10 mouse cellular contexts compared by ENCODE assay signal in genomic region chr5:113041567-113042071, GRCm38 (mm10). TPM values are rescaled to one million over a fixed set of nuclear protein-coding genes. Genes with fewer than 3 reads are reported as not detected.
DNase-seq lines count a peak whose midpoint lies in the region; ATAC-seq and TF ChIP-seq lines count a peak whose summit lies in the region.
"Had no signal": no experiment of that assay in that cellular context is flagged by ENCODE, and none has a peak within 500 bp of the region (broad histone marks: within the 10 kb centered on the region; RNA-seq: fewer than 3 reads in every experiment).

No protein-coding gene starts in this region.

- no peaks in the 10 kb centered on the region for H3K4me1 ChIP-seq in kidney, adult 2 months (ENCODE audit: control insufficient read depth, insufficient read depth, low read length)
- peaks cover 30% of the 10 kb centered on the region for H3K4me1 ChIP-seq in limb, embryonic 10.5 days
- H3K4me1 ChIP-seq in neural tube, embryonic 11.5 days (ENCODE audit: control insufficient read depth, insufficient read depth, low read length), result peaks cover 5% of the 10 kb centered on the region
- H3K4me1 ChIP-seq in liver, postnatal 0 days (ENCODE audit: insufficient read depth), result no peaks in the 10 kb centered on the region

- no peak overlapping the region for H3K4me2 ChIP-seq in neural tube, embryonic 11.5 days (ENCODE audit: low read depth)
- H3K4me2 ChIP-seq in liver, postnatal 0 days (ENCODE audit: low read depth, low read length), result no peak overlapping the region

- no peak for TF ChIP-seq EP300 in liver, postnatal 0 days (IDR thresholded peaks at IDR 0.05; ENCODE audit: low read depth)

- no peaks in the 10 kb centered on the region for H3K36me3 ChIP-seq in kidney, adult 2 months (ENCODE audit: control insufficient read depth, insufficient read depth, low read length)
- H3K36me3 ChIP-seq in limb, embryonic 10.5 days, result no peaks in the 10 kb centered on the region
- H3K36me3 ChIP-seq in neural tube, embryonic 11.5 days (ENCODE audit: control insufficient read depth, insufficient read depth, low read length), result no peaks in the 10 kb centered on the region
- no peaks in the 10 kb centered on the region for H3K36me3 ChIP-seq in liver, postnatal 0 days (replicated peaks; ENCODE audit: insufficient read depth, low read length)

- no peak overlapping the region for H3K9ac ChIP-seq in neural tube, embryonic 11.5 days (ENCODE audit: low read length)
- H3K9ac ChIP-seq in liver, postnatal 0 days (replicated peaks), result no peak overlapping the region

- H3K9me3 ChIP-seq in limb, embryonic 10.5 days (replicated peaks), result no peaks in the 10 kb centered on the region
- no peaks in the 10 kb centered on the region for H3K9me3 ChIP-seq in neural tube, embryonic 11.5 days (ENCODE audit: control insufficient read depth, low read length)
- no peaks in the 10 kb centered on the region for H3K9me3 ChIP-seq in liver, postnatal 0 days (ENCODE audit: low read length)

- DNase-seq in adrenal gland, postnatal 14 days, result peak; percentile 84
- peak; percentile 63 for DNase-seq in embryo, embryonic 10 days (ENCODE audit: low spot score)
- peak; percentile 60 for DNase-seq in gastrocnemius, postnatal 10 days
- peak; percentile 52 for DNase-seq in kidney, adult 2 months
- DNase-seq in limb, embryonic 10.5 days (ENCODE audit: low spot score), result peak; percentile 49
- peak; percentile 64 for DNase-seq in neural tube, embryonic 11.5 days (ENCODE audit: low spot score)
- no peak for DNase-seq in urinary bladder, postnatal 25 days (ENCODE audit: low spot score)
- DNase-seq in liver, postnatal 0 days, result no peak

- no peaks in the 10 kb centered on the region for H3K27me3 ChIP-seq in kidney, adult 2 months (replicated peaks; ENCODE audit: control insufficient read depth, insufficient read depth, low read length)
- H3K27me3 ChIP-seq in limb, embryonic 10.5 days (ENCODE audit: low read depth, poor library complexity, severe bottlenecking), result no peaks in the 10 kb centered on the region
- no peaks in the 10 kb centered on the region for H3K27me3 ChIP-seq in neural tube, embryonic 11.5 days (ENCODE audit: control insufficient read depth, insufficient read depth, low read length)
- H3K27me3 ChIP-seq in liver, postnatal 0 days (ENCODE audit: insufficient read depth, low read length), result no peaks in the 10 kb centered on the region

- 19% methylated on average over 5 of the region's 5 CpGs for WGBS in kidney, adult 2 months
- 3% methylated on average over 5 of the region's 5 CpGs for WGBS in limb, embryonic 10.5 days
- WGBS in neural tube, embryonic 11.5 days, result 3% methylated on average over 5 of the region's 5 CpGs
- 53% methylated on average over 5 of the region's 5 CpGs for WGBS in liver, postnatal 0 days (ENCODE audit: insufficient replicate concordance)

- ATAC-seq in neural tube, embryonic 11.5 days (ENCODE audit: insufficient read depth, low FRiP score, low TSS enrichment), result peak; percentile 94
- ATAC-seq in liver, postnatal 0 days, result no peak

- no peak for TF ChIP-seq CTCF in kidney, adult 2 months (conservative IDR thresholded peaks at IDR 0.05; ENCODE audit: insufficient read depth, insufficient read length, low read depth, low read length)
- TF ChIP-seq CTCF in liver, postnatal 0 days (IDR thresholded peaks at IDR 0.05; ENCODE audit: low read depth), result no peak

- TF ChIP-seq POLR2A in kidney, adult 2 months (IDR thresholded peaks at IDR 0.05; ENCODE audit: low read depth, low read length), result no peak

- no peak overlapping the region for H3K27ac ChIP-seq in kidney, adult 2 months (ENCODE audit: insufficient read depth, low read depth, low read length)
- peak overlapping the region; percentile 73 for H3K27ac ChIP-seq in limb, embryonic 10.5 days
- H3K27ac ChIP-seq in neural tube, embryonic 11.5 days (ENCODE audit: low read depth, low read length), result peak overlapping the region; percentile 63
- no peak overlapping the region for H3K27ac ChIP-seq in liver, postnatal 0 days (ENCODE audit: low read depth)

- no peak overlapping the region for H3K4me3 ChIP-seq in kidney, adult 2 months (ENCODE audit: insufficient read depth, low read depth, low read length)
- H3K4me3 ChIP-seq in limb, embryonic 10.5 days, result no peak overlapping the region
- H3K4me3 ChIP-seq in neural tube, embryonic 11.5 days (ENCODE audit: low read depth, low read length), result no peak overlapping the region
- H3K4me3 ChIP-seq in liver, postnatal 0 days (ENCODE audit: low read depth, low read length), result no peak overlapping the region

RNA-seq across cellular contexts. Expression of gene Grk3, which starts 26.0 kb away (rescaled TPM):
- 36.7 and 37.5 TPM in 2 replicates for total RNA-seq in adrenal gland, postnatal 14 days (2021)
- 1 to 10 TPM; 3.9 to 4.9 TPM for total RNA-seq in gastrocnemius, postnatal 10 days (2021)
- 5.2 and 5.9 TPM in 2 replicates for polyA plus RNA-seq in kidney, adult 2 months (2012; rRNA removed)
- polyA plus RNA-seq in limb, embryonic 10.5 days (2016; fragmentation: Nextera tagmentation; extraction: Ambion mirVana), result 3.9 and 7.4 TPM in 2 replicates
- 4.8 and 5.9 TPM in 2 replicates for polyA plus RNA-seq in neural tube, embryonic 11.5 days (2014; fragmentation: Nextera tagmentation; extraction: Ambion mirVana)
- polyA plus RNA-seq in liver, postnatal 0 days (2015; fragmentation: Nextera tagmentation; extraction: Ambion mirVana), result 1.9 and 2.1 TPM in 2 replicates

RNA-seq across cellular contexts. Expression of gene Crybb2, which starts 28.3 kb away (rescaled TPM):
- total RNA-seq in adrenal gland, postnatal 14 days (2021), result not detected in 2 replicates
- total RNA-seq in gastrocnemius, postnatal 10 days (2021), result not detected
- not detected in 2 replicates for polyA plus RNA-seq in kidney, adult 2 months (2012; rRNA removed)
- not detected in 2 replicates for polyA plus RNA-seq in limb, embryonic 10.5 days (2016; fragmentation: Nextera tagmentation; extraction: Ambion mirVana)
- polyA plus RNA-seq in neural tube, embryonic 11.5 days (2014; fragmentation: Nextera tagmentation; extraction: Ambion mirVana), result not detected in 2 replicates
- polyA plus RNA-seq in liver, postnatal 0 days (2015; fragmentation: Nextera tagmentation; extraction: Ambion mirVana), result not detected in 2 replicates
- total RNA-seq: ES-E14; gastrocnemius, postnatal 4 days had no signal

RNA-seq across cellular contexts. Expression of gene Crybb3, which starts 39.8 kb away (rescaled TPM):
- 1.4 and 2.2 TPM in 2 replicates for total RNA-seq in adrenal gland, postnatal 14 days (2021)
- 1 to 10 TPM in 1 of 2 experiments, under 1 TPM in 1; 0.68 to 2.0 TPM for total RNA-seq in gastrocnemius, postnatal 10 days (2021)
- polyA plus RNA-seq in kidney, adult 2 months (2012; rRNA removed), result 1.5 and 2.8 TPM in 2 replicates
- polyA plus RNA-seq in limb, embryonic 10.5 days (2016; fragmentation: Nextera tagmentation; extraction: Ambion mirVana), result 0.33 and 0.59 TPM in 2 replicates
- not detected in 2 replicates for polyA plus RNA-seq in neural tube, embryonic 11.5 days (2014; fragmentation: Nextera tagmentation; extraction: Ambion mirVana)
- polyA plus RNA-seq in liver, postnatal 0 days (2015; fragmentation: Nextera tagmentation; extraction: Ambion mirVana), result 0.15 TPM in 1 of 2 replicates, not detected in the other

Comparison
In these comparisons a context has a peak if more than half of its experiments do, and no peak if none do; other contexts are left out.
1. DNase-seq: peak in adrenal gland, postnatal 14 days (single experiment), embryo, embryonic 10 days (single experiment), gastrocnemius, postnatal 10 days (single experiment), kidney, adult 2 months (single experiment), limb, embryonic 10.5 days (single experiment) and neural tube, embryonic 11.5 days (single experiment); none in urinary bladder, postnatal 25 days (single experiment) and liver, postnatal 0 days (single experiment).
2. H3K27ac ChIP-seq: peak in limb, embryonic 10.5 days (single experiment) and neural tube, embryonic 11.5 days (single experiment); none in kidney, adult 2 months (single experiment) and liver, postnatal 0 days (single experiment).